Mouse (Mus musculus) heart, postnatal 0 days (tissue): ENCODE data around the gene Gpsm2. TPM values are rescaled to one million over a fixed set of nuclear protein-coding genes. Genes with fewer than 3 reads are reported as not detected.

Experiments
- ATAC-seq: fragments of 200-750 bp; cut with Nextera tagmentation; 2 replicates; pipeline ENCODE4 v1.8.0; 2017; ENCODE audit warnings: low read depth, moderate number of reproducible peaks, moderate library complexity; ENCODE audit not compliant: insufficient read depth
- DNase-seq: peaks from one replicate; pipeline ENCODE4 v3.0.0-alpha.2; 2016; ENCODE audit warnings: low spot score
- H3K27ac ChIP-seq: fragments of 300-500 bp; sonication (generic); 2 replicates; pipeline ENCODE4 v1.5.1; 2014; ENCODE audit warnings: low read depth, mild to moderate bottlenecking
- H3K27me3 ChIP-seq: fragments of 300-500 bp; sonication (generic); 2 replicates; pipeline ENCODE4 v1.6.1; 2014; ENCODE audit warnings: low read length, mixed read lengths; ENCODE audit not compliant: control insufficient read depth, insufficient read depth
- H3K36me3 ChIP-seq: fragments of 300-500 bp; sonication (generic); replicated peaks from 2 replicates; pipeline ENCODE4 v1.6.1; 2014; ENCODE audit warnings: low read length, mixed read lengths; ENCODE audit not compliant: control insufficient read depth, insufficient read depth
- H3K4me1 ChIP-seq: fragments of 300-500 bp; sonication (generic); 2 replicates; pipeline ENCODE4 v1.6.1; 2014; ENCODE audit warnings: antibody characterized with exemption; ENCODE audit not compliant: control insufficient read depth, insufficient read depth
- H3K4me2 ChIP-seq: fragments of 300-500 bp; sonication (generic); 2 replicates; pipeline ENCODE4 v1.6.1; 2014; ENCODE audit warnings: low read depth, mild to moderate bottlenecking, low read length, moderate library complexity
- H3K4me3 ChIP-seq: fragments of 300-500 bp; sonication (generic); 2 replicates; pipeline ENCODE4 v1.5.1; 2014; ENCODE audit warnings: low read depth, low read length
- H3K9ac ChIP-seq: fragments of 300-500 bp; sonication (generic); replicated peaks from 2 replicates; pipeline ENCODE4 v1.6.1; 2014; ENCODE audit warnings: low read depth, low read length, mixed read lengths
- H3K9me3 ChIP-seq: fragments of 300-500 bp; sonication (generic); replicated peaks from 2 replicates; pipeline ENCODE4 v1.6.1; 2016; ENCODE audit warnings: low read length; ENCODE audit not compliant: control insufficient read depth
- CTCF ChIP-seq: IDR thresholded peaks from 2 replicates; pipeline ENCODE4 v1.5.1; 2016; ENCODE audit warnings: antibody characterized with exemption, control low read depth, low read depth
- EP300 ChIP-seq: IDR thresholded peaks from 2 replicates; pipeline ENCODE4 v1.6.1; 2016; ENCODE audit warnings: antibody characterized with exemption, low read depth
- WGBS: fragments of 180-500 bp; shearing (Covaris S2); extraction: QIAGEN DNeasy Blood & Tissue Kit; methylation state at CpG from one replicate; pipeline ENCODE4 v1.1.7; 2014; 5-methylcytosine and 5-hydroxymethylcytosine counted together
- polyA plus RNA-seq: library from polyadenylated mRNA; unstranded; fragments of >200 nt; fragmentation: Nextera tagmentation; extraction: Ambion mirVana; gene quantifications from 2 replicates; pipeline ENCODE4 v1.2.1, GENCODE M21; 2015
- total RNA-seq: library from RNA; depleted of rRNA; stranded (reverse); fragments of >200 nt; gene quantifications from 2 replicates; pipeline ENCODE4 v1.2.3, GENCODE M21; 2014; ENCODE audit warnings: low replicate concordance; rRNA removed

Gpsm2 gene
- 8.7 and 15.8 TPM in 2 replicates for total RNA-seq
- 9.6 and 10.3 TPM in 2 replicates for polyA plus RNA-seq

GRCm38 (mm10) chr3:108722036-108722872, at the start of gene Gpsm2:
Gene Gpsm2 (minus strand): TSS chr3:108722309.
- H3K36me3 ChIP-seq = no peaks in the 10 kb centered on the region
- DNase-seq (peak; percentile 96), ATAC-seq (peak; percentile 99)
- WGBS = 4% methylated on average over 44 of the region's 53 CpGs
- peak within 1 kb of the TSS; percentile 84 for H3K9ac ChIP-seq
- H3K4me1 ChIP-seq = peaks cover 6% of the 10 kb centered on the region; the same call in 1 of the 2 replicates
- H3K27me3 ChIP-seq = no peaks in the 10 kb centered on the region
- peak within 1 kb of the TSS; percentile 98 for H3K4me2 ChIP-seq
- H3K4me3 ChIP-seq = peak within 1 kb of the TSS; percentile 90
- H3K27ac ChIP-seq = peak within 1 kb of the TSS; percentile 83
- TF ChIP-seq EP300 (no peak), CTCF (no peak)
- H3K9me3 ChIP-seq = 0 out of 2 replicates have a peak, but pooled peaks cover 3% of the 10 kb centered on the region

GRCm38 (mm10) chr3:108770725-108771368, 48.7 kb upstream of the Gpsm2 start:
- H3K27me3 ChIP-seq = peaks cover 7% of the 10 kb centered on the region; the same call in 1 of the 2 replicates
- TF ChIP-seq EP300 = no peak
- TF ChIP-seq CTCF = peak; percentile 66
- no peaks in the 10 kb centered on the region for H3K9me3 ChIP-seq
- peak overlapping the region; percentile 44; the same call in 1 of the 2 replicates for H3K27ac ChIP-seq
- H3K9ac ChIP-seq = no peak overlapping the region
- 0 out of 2 replicates have a peak, but pooled peaks cover 4% of the 10 kb centered on the region for H3K4me1 ChIP-seq
- H3K4me2 ChIP-seq = no peak overlapping the region
- no peaks in the 10 kb centered on the region for H3K36me3 ChIP-seq
- ATAC-seq = peak; percentile 73
- peak; percentile 77 for DNase-seq
- WGBS = 15% methylated on average over 6 of the region's 6 CpGs
- no peak overlapping the region for H3K4me3 ChIP-seq

GRCm38 (mm10) chr3:108769547-108769946, 47.4 kb upstream of the Gpsm2 start:
- Histone ChIP-seq H3K9me3 (no peaks in the 10 kb centered on the region), H3K27me3 (0 out of 2 replicates have a peak, but pooled peaks cover 5% of the 10 kb centered on the region), H3K9ac (no peak overlapping the region), H3K4me2 (no peak overlapping the region), H3K4me3 (no peak overlapping the region), H3K27ac (no peak overlapping the region), H3K36me3 (no peaks in the 10 kb centered on the region), H3K4me1 (0 out of 2 replicates have a peak, but pooled peaks cover 4% of the 10 kb centered on the region)
- 60% methylated on average over 6 of the region's 6 CpGs for WGBS
- ATAC-seq = no peak
- TF ChIP-seq EP300 (no peak), CTCF (no peak)
- no peak for DNase-seq

- ATAC-seq (no peak), DNase-seq (peak; percentile 66)
- no peak overlapping the region for H3K4me3 ChIP-seq
- no peaks in the 10 kb centered on the region for H3K36me3 ChIP-seq
- no peak overlapping the region for H3K4me2 ChIP-seq
- 46% methylated on average over 10 of the region's 10 CpGs for WGBS
- H3K27me3 ChIP-seq = no peaks in the 10 kb centered on the region
- no peaks in the 10 kb centered on the region for H3K9me3 ChIP-seq
- H3K4me1 ChIP-seq = 0 out of 2 replicates have a peak, but pooled peaks cover 4% of the 10 kb centered on the region
- TF ChIP-seq CTCF = no peak
- H3K27ac ChIP-seq = no peak overlapping the region
- no peak overlapping the region for H3K9ac ChIP-seq
Measured at GRCm38 (mm10) chr3:108767416-108767815, 45.3 kb upstream of the Gpsm2 start.

GRCm38 (mm10) chr3:108766943-108767342, 44.8 kb upstream of the Gpsm2 start:
- no peak overlapping the region for H3K9ac ChIP-seq
- no peaks in the 10 kb centered on the region for H3K9me3 ChIP-seq
- H3K27me3 ChIP-seq = no peaks in the 10 kb centered on the region
- no peak overlapping the region for H3K27ac ChIP-seq
- H3K4me1 ChIP-seq = 0 out of 2 replicates have a peak, but pooled peaks cover 4% of the 10 kb centered on the region
- no peak overlapping the region for H3K4me3 ChIP-seq
- H3K4me2 ChIP-seq = no peak overlapping the region
- 69% methylated on average over 7 of the region's 7 CpGs for WGBS
- H3K36me3 ChIP-seq = no peaks in the 10 kb centered on the region
- TF ChIP-seq CTCF = no peak
- no peak for TF ChIP-seq EP300
- no peak for ATAC-seq
- DNase-seq = no peak
